Mouse (Mus musculus): ENCODE data around the gene Snrnp70. TPM values are rescaled to one million over a fixed set of nuclear protein-coding genes. Genes with fewer than 3 reads are reported as not detected.
"Not testable (repeated sequence)": the region's sequence is repeated elsewhere in the genome, so short reads cannot be mapped to it uniquely, and the experiment has no call there.

Snrnp70 gene
- polyA plus RNA-seq, 1 experiment from 2014 or later = 285 TPM

DNA sequence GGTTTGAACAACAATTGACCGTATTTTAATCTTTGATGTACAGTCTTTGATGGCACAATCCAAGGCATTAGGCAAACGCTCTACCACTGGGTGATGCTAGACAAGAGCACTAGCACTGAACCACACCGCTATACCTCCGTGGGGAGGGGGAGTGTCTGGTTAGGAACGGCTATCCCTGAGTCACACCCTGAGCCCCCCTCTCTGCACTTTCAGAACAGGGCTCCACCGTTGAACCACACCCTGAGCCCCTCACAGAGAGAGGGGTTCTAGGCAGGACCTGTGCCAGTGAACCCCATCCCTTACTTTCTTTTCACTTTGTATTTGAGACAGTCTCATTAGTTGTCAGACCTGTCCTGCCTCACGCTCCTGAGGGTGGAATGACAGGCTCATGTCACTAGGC is 12.8 kb upstream of the Snrnp70 start:
- Histone ChIP-seq H3K36me3 (no peaks in the 10 kb centered on the region), H3K9ac (no peak overlapping the region), H3K4me3 (no peak overlapping the region), H3K27ac (no peak overlapping the region), H3K4me1 (peaks cover 21% of the 10 kb centered on the region), H3K4me2 (no peak overlapping the region), H3K27me3 (peaks cover 84% of the 10 kb centered on the region), H3K9me3 (no peaks in the 10 kb centered on the region)
- ATAC-seq (ENCODE audit: insufficient number of reproducible peaks, insufficient read depth, low FRiP score, low TSS enrichment, low read depth) = no peak
- 66% methylated on average over 7 of the region's 7 CpGs for WGBS

DNA sequence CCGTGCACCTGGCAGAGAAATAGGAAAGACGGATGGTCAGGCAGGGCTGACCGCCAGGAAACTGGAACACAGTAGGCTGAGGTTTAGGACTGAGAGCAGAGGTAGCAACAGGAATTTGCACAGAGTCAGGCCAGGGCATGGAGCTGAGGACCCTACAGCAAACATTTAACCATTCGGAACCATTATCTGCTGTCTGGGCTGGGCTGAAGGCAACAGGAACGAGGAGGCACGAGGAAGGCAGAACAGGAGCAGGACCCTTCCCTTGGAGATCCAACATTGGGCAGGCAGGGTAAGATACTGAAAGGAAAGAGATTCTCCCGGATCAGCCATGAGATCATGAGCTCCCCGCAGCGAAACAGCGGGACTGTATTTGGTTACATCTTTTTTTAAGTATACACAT is 12.3 kb upstream of the Snrnp70 start:
- peaks cover 79% of the 10 kb centered on the region for H3K27me3 ChIP-seq
- no peak overlapping the region for H3K9ac ChIP-seq
- H3K4me2 ChIP-seq = no peak overlapping the region
- no peak overlapping the region for H3K27ac ChIP-seq
- no peak for ATAC-seq (ENCODE audit: insufficient number of reproducible peaks, insufficient read depth, low FRiP score, low TSS enrichment, low read depth)
- H3K4me1 ChIP-seq = peaks cover 16% of the 10 kb centered on the region
- H3K4me3 ChIP-seq = 0 out of 2 replicates have a peak overlapping the region, but pooled peaks have one; percentile 47
- no peaks in the 10 kb centered on the region for H3K36me3 ChIP-seq
- H3K9me3 ChIP-seq = no peaks in the 10 kb centered on the region
- WGBS = 78% methylated on average over 10 of the region's 10 CpGs

DNA sequence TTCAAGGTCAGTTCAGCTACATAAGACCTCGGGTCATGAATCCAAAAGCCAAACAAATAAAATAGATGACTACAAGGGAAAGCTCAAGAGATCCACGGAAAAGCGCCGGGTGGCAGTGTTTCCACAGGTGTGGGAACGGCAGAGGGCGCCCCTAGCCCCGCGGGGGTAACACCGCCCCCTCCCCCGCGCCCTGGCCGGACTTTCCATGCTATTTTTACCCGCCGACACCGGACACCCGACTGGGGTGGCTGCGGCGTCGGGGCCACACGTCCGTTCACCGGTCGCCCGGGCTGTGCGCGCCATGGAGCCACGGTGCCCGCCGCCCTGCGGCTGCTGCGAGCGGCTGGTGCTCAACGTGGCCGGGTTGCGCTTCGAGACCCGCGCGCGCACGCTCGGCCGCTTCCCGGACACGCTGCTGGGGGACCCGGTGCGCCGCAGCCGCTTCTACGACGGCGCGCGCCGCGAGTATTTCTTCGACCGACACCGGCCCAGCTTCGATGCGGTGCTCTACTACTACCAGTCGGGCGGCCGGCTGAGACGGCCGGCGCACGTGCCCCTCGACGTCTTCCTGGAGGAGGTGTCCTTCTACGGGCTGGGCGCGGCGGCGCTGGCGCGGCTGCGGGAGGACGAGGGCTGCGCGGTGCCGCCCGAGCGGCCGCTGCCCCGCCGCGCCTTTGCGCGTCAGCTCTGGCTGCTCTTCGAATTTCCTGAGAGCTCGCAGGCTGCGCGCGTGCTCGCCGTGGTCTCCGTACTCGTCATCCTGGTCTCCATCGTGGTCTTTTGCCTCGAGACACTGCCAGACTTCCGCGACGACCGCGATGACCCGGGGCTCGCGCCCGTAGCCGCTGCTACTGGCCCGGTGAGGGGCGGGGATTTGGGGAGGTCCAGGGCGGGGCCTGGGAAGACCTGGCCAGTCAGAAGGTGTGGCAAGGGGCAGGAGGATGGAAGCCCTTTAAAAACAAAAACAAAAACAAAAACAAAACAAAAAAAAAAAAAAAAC is 10.9 kb upstream of the Snrnp70 start:
- Histone ChIP-seq H3K27ac (no peak overlapping the region), H3K27me3 (peaks cover 67% of the 10 kb centered on the region), H3K9ac (peak overlapping the region; percentile 65), H3K36me3 (no peaks in the 10 kb centered on the region), H3K9me3 (no peaks in the 10 kb centered on the region), H3K4me2 (peak overlapping the region; percentile 74), H3K4me3 (peak overlapping the region; percentile 47), H3K4me1 (peaks cover 16% of the 10 kb centered on the region)
- WGBS = 2% methylated on average over 107 of the region's 114 CpGs
- ATAC-seq (ENCODE audit: insufficient number of reproducible peaks, insufficient read depth, low FRiP score, low TSS enrichment, low read depth) = no peak

DNA sequence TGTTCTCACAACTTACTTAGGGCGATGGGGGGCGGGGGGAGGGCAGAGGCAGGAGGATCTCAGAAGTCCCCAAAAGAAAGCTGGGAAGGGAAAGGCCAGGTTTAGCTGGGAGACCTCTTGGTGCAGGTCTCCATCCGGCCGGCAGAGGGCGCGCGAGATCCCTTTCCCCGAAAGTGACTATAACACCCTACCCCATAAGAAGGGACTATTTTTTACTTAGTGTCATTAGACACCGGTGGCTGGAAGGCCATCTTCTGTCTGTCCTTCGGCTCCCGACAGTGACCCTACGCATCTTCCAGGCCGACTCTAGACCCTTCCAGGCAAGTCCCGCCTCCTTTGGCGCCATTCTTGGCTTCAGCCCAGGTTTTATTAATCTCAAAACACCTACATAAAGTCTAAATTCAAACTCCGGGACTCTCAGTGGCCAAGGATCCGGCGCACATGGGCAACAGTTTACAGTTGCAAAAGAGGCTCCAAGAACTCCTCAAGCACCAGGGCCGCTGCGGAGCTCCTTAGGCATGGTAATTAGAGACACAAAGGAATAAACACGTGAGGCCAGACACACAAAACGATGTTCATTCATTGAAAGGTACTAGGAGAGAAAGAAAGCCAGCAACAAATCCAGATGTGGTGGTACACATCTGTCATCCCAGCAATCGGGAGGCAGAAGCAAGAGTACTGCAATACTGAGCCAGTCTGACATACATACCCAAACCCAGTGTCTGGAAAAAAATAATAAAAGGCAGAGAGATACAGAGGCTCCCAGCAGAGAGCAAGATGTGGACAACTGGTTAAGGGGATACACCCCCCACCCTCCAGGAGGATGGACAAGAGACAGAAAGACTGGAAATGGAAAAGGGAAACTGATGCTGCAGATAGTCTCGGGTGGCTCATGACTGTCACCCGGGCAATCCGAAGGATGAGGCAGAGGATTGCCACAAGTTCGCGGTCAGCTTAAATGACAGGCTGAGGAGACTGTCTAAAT is 9.8 kb upstream of the Snrnp70 start, which contains the start of gene Kcna7:
Kcna7 (plus strand) TSS at position 563 of the 985 bp plus-strand sequence.
- peaks cover 56% of the 10 kb centered on the region for H3K27me3 ChIP-seq
- H3K9ac ChIP-seq = peak within 1 kb of the TSS; percentile 65
- WGBS = 11% methylated on average over 28 of the region's 28 CpGs
- H3K4me1 ChIP-seq = peaks cover 16% of the 10 kb centered on the region
- no peak for ATAC-seq (ENCODE audit: insufficient number of reproducible peaks, insufficient read depth, low FRiP score, low TSS enrichment, low read depth)
- peak within 1 kb of the TSS; percentile 74 for H3K4me2 ChIP-seq
- H3K27ac ChIP-seq = no peak within 1 kb of the TSS
- H3K4me3 ChIP-seq = peak within 1 kb of the TSS; percentile 47
- H3K9me3 ChIP-seq = no peaks in the 10 kb centered on the region
- H3K36me3 ChIP-seq = no peaks in the 10 kb centered on the region

DNA sequence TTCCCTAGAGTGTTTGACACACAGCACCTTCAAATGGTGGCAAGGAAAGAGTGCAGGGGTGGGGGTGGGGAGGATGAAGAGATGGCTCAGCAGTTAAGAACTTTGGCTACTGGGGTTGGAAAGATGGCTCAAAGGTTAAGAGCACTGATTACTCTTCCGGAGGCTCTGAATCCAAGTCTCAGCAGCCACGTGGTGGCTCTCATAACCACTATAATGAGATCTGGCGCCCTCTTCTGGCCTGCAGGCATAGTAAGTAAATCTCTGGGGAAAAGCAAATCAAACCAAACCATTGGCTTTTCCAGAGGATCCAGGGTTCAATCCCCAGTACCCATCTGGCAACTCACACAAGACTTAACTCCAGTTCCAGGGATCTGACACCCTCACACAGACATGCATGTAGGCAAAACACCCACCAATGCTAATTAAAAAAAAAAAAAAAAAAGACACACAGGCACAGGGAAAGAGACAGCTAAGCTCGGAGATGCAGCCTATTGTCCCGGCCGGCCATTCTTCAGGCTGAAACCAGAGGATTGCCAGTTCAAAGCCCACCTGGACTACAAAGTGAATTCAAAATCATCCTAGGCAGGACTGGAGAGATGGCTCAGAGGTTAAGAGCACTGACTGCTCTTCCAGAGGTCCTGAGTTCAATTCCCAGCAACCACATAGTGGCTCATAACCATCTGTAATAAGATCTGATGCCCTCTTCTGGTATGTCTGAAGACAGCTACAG is 8.2 kb upstream of the Snrnp70 start:
- no peak overlapping the region for H3K4me3 ChIP-seq
- no peak overlapping the region for H3K27ac ChIP-seq
- no peak overlapping the region for H3K9ac ChIP-seq
- peaks cover 16% of the 10 kb centered on the region for H3K4me1 ChIP-seq
- no peak overlapping the region for H3K4me2 ChIP-seq
- peaks cover 39% of the 10 kb centered on the region for H3K27me3 ChIP-seq
- H3K36me3 ChIP-seq = no peaks in the 10 kb centered on the region
- no peaks in the 10 kb centered on the region for H3K9me3 ChIP-seq
- no peak for ATAC-seq (ENCODE audit: insufficient number of reproducible peaks, insufficient read depth, low FRiP score, low TSS enrichment, low read depth)
- 45% methylated on average over 6 of the region's 6 CpGs for WGBS

DNA sequence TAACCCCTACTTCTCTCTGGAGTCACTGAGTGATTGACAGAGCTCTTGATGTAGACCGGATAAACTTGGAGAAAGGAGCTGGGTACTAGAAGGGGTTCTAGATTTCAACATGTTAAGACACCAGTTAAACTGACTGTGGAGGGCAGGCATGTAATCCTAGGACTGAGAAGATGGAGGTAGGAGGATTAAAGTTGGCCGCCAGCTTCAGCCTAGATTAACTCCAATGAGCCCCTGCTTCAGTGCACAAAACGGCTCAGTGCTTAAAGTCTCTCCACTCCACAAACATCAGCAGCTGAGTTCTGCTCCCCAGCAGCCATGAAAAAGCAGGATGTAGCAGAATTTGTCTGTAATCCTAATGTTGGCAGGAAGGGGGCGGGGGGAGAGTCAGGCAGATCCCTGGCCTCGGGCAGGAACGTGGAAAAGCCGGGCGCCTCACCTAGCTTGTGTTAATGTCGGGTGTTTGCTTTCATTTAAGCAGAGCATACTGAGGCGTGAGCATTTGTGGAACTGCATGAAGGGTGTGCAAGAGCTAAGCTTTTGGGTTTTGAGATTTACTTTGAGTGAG is 6.1 kb upstream of the Snrnp70 start:
- 58% methylated on average over 10 of the region's 10 CpGs for WGBS
- H3K4me2 ChIP-seq = no peak overlapping the region
- ATAC-seq (ENCODE audit: insufficient number of reproducible peaks, insufficient read depth, low FRiP score, low TSS enrichment, low read depth) = no peak
- peaks cover 18% of the 10 kb centered on the region for H3K27me3 ChIP-seq
- H3K27ac ChIP-seq = no peak overlapping the region
- H3K4me3 ChIP-seq = no peak overlapping the region
- H3K9ac ChIP-seq = 0 out of 2 replicates have a peak overlapping the region, but pooled peaks have one; percentile 27
- H3K4me1 ChIP-seq = peaks cover 14% of the 10 kb centered on the region
- no peaks in the 10 kb centered on the region for H3K9me3 ChIP-seq
- H3K36me3 ChIP-seq = no peaks in the 10 kb centered on the region

DNA sequence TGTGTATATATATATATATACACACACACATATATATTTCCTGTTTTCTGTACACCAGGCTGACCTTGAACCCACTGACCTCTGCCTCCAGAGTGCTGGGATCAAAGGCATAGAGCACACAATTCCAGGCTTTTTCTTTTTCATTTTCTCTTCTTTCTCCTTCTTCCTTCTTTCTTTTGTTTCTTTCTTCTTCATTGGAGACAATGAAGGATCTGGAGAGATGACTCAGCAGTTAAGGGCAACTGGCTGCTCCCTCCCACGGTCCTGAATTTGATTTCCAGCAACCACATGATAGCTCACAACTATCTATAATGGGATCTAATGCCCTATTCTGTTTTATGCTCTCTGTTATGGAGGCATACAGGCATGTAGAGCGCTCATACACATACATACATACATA is 1.2 kb upstream of the Snrnp70 start:
- no peak overlapping the region for H3K27ac ChIP-seq
- WGBS = 84% methylated on average over 2 of the region's 2 CpGs
- no peaks in the 10 kb centered on the region for H3K27me3 ChIP-seq
- peaks cover 10% of the 10 kb centered on the region for H3K36me3 ChIP-seq
- H3K9ac ChIP-seq = no peak overlapping the region
- no peak overlapping the region for H3K4me3 ChIP-seq
- no peak overlapping the region for H3K4me2 ChIP-seq
- no peak for ATAC-seq (ENCODE audit: insufficient number of reproducible peaks, insufficient read depth, low FRiP score, low TSS enrichment, low read depth)
- no peaks in the 10 kb centered on the region for H3K9me3 ChIP-seq
- peaks cover 17% of the 10 kb centered on the region for H3K4me1 ChIP-seq

DNA sequence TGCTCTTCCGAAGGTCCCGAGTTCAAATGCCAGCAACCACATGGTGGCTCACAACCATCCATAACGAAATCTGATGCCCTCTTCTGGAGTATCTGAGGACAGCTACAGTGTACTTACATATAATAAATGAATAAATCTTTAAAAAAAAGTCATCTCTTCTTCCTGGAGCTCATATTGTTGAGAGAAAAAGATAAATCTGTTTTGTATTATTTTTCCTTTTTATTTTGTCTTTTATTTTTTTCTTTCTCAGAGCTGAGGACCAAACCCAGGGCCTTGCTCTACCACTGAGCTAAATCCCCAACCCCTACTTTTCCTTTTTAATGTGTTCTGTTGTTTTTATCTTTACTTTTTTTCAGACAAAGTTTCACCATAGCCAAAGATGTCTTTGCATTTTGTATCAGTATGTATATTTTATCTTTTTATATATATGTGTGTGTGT is 814 bp upstream of the Snrnp70 start:
- WGBS = 9% methylated on average over 3 of the region's 3 CpGs
- peak overlapping the region; percentile 61 for H3K4me2 ChIP-seq
- peaks cover 15% of the 10 kb centered on the region for H3K36me3 ChIP-seq
- H3K27me3 ChIP-seq; ATAC-seq (ENCODE audit: insufficient number of reproducible peaks, insufficient read depth, low FRiP score, low TSS enrichment, low read depth); H3K9ac ChIP-seq; H3K9me3 ChIP-seq: not testable (repeated sequence)
- H3K27ac ChIP-seq = peak overlapping the region; percentile 85
- H3K4me3 ChIP-seq = peak overlapping the region; percentile 61
- H3K4me1 ChIP-seq = peaks cover 17% of the 10 kb centered on the region

DNA sequence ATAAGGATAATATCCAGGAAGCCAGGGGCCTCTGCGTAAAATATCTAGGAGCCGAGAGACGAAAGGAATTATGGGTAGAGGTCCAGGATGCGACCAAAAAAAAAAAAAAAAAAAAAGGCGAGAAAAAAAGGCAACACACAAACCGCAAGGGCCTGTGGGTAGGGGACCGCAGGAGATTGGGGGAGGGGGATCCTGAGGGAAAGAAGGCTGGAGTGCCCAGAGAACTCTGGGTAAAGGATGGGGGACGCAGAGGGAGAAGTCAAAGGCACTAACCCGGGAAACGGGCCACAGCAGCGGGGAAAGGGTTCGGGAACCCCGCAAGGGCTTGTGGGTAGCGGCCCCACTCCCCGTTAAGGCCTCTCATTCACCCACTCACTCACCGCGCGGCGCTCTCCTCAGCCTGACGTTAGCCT is 407 bp downstream of the Snrnp70 start:
- H3K36me3 ChIP-seq = peaks cover 25% of the 10 kb centered on the region
- WGBS = under 1% methylated on average over 18 of the region's 20 CpGs
- peaks cover 17% of the 10 kb centered on the region for H3K4me1 ChIP-seq
- H3K27me3 ChIP-seq = no peaks in the 10 kb centered on the region
- H3K9ac ChIP-seq = peak overlapping the region; percentile 91
- peak overlapping the region; percentile 61 for H3K4me3 ChIP-seq
- H3K4me2 ChIP-seq = peak overlapping the region; percentile 95
- H3K9me3 ChIP-seq = no peaks in the 10 kb centered on the region
- peak overlapping the region; percentile 99 for H3K27ac ChIP-seq
- peak; percentile 70 for ATAC-seq (ENCODE audit: insufficient number of reproducible peaks, insufficient read depth, low FRiP score, low TSS enrichment, low read depth)

DNA sequence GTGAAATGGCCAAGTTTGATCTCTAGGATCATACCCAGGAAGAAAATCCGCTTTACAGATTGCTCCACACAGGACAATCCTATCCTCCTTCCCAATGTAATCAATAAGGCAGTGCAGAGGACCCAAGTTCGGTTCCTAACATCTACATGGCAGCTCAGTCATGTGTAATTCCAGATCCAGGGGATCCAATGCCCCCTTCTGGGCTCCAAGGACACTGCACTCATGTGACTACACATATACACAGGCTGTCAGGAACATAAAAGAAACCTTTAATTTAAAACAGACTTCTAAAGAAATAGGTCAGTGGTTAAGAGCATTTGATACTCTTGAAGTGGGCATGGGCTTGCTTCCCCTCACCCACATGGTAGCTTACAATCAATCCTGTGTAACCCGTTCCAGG is 9.5 kb downstream of the Snrnp70 start:
- Histone ChIP-seq H3K27ac (no peak overlapping the region), H3K27me3 (no peaks in the 10 kb centered on the region), H3K36me3 (peaks cover 99% of the 10 kb centered on the region), H3K4me2 (no peak overlapping the region), H3K9ac (no peak overlapping the region), H3K9me3 (no peaks in the 10 kb centered on the region), H3K4me1 (no peaks in the 10 kb centered on the region), H3K4me3 (no peak overlapping the region)
- no peak for ATAC-seq (ENCODE audit: insufficient number of reproducible peaks, insufficient read depth, low FRiP score, low TSS enrichment, low read depth)
- WGBS = 69% methylated on average over 3 of the region's 3 CpGs
